Mouse (Mus musculus): ENCODE data around the gene Scnm1. TPM values are rescaled to one million over a fixed set of nuclear protein-coding genes. Genes with fewer than 3 reads are reported as not detected.

Gene Scnm1
- total RNA-seq (2022) = 10 to 100 TPM; 51.4 to 57.8 (median 54.9) TPM

- peak; percentile 92 to 95 for DNase-seq (ENCODE audit: low spot score in 2 of 2)
Measured at GRCm38 (mm10) chr3:95133680-95134101, at the start of gene Scnm1, which contains the start of gene Lysmd1. Gene Scnm1 (minus strand): TSS chr3:95134011. Gene Lysmd1 (plus strand): TSS chr3:95134088.

- DNase-seq (ENCODE audit: low spot score in 2 of 2) = no peak
Measured at GRCm38 (mm10) chr3:95181841-95182240, 48.0 kb upstream of the Scnm1 start.

GRCm38 (mm10) chr3:95179890-95180289, 46.1 kb upstream of the Scnm1 start:
- DNase-seq (ENCODE audit: low spot score in 2 of 2) = no peak

GRCm38 (mm10) chr3:95178948-95179347, 45.1 kb upstream of the Scnm1 start:
- no peak for DNase-seq (ENCODE audit: low spot score in 2 of 2)

GRCm38 (mm10) chr3:95177583-95177982, 43.8 kb upstream of the Scnm1 start:
- no peak for DNase-seq (ENCODE audit: low spot score in 2 of 2)

- DNase-seq (ENCODE audit: low spot score in 2 of 2) = no peak
Measured at GRCm38 (mm10) chr3:95176500-95176899, 42.7 kb upstream of the Scnm1 start.

- DNase-seq (ENCODE audit: low spot score in 2 of 2) = peak; percentile 62 to 69
Measured at GRCm38 (mm10) chr3:95174011-95174592, 40.3 kb upstream of the Scnm1 start.

GRCm38 (mm10) chr3:95173256-95173949, 39.6 kb upstream of the Scnm1 start:
- DNase-seq (ENCODE audit: low spot score in 2 of 2) = no peak

GRCm38 (mm10) chr3:95172526-95173255, 38.9 kb upstream of the Scnm1 start:
- no peak for DNase-seq (ENCODE audit: low spot score in 2 of 2)

GRCm38 (mm10) chr3:95171105-95171504, 37.3 kb upstream of the Scnm1 start:
- no peak for DNase-seq (ENCODE audit: low spot score in 2 of 2)

GRCm38 (mm10) chr3:95169996-95170395, 36.2 kb upstream of the Scnm1 start:
- DNase-seq (ENCODE audit: low spot score in 2 of 2) = no peak

GRCm38 (mm10) chr3:95164840-95165239, 31.0 kb upstream of the Scnm1 start:
- DNase-seq (ENCODE audit: low spot score in 2 of 2) = no peak

GRCm38 (mm10) chr3:95164256-95164550, 30.4 kb upstream of the Scnm1 start:
- DNase-seq (ENCODE audit: low spot score in 2 of 2) = no peak

- DNase-seq (ENCODE audit: low spot score in 2 of 2) = no peak
Measured at GRCm38 (mm10) chr3:95163419-95164255, 29.8 kb upstream of the Scnm1 start.

- DNase-seq (ENCODE audit: low spot score in 2 of 2) = no peak
Measured at GRCm38 (mm10) chr3:95162345-95162628, 28.5 kb upstream of the Scnm1 start.

- DNase-seq (ENCODE audit: low spot score in 2 of 2) = no peak
Measured at GRCm38 (mm10) chr3:95161618-95162344, 28.0 kb upstream of the Scnm1 start.

GRCm38 (mm10) chr3:95161041-95161551, 27.3 kb upstream of the Scnm1 start:
- no peak for DNase-seq (ENCODE audit: low spot score in 2 of 2)

- DNase-seq (ENCODE audit: low spot score in 2 of 2) = peak; percentile 83 to 86
Measured at GRCm38 (mm10) chr3:95159987-95160963, 26.5 kb upstream of the Scnm1 start, which contains the start of gene Sema6c. Gene Sema6c (plus strand): TSS chr3:95160457.

- DNase-seq (ENCODE audit: low spot score in 2 of 2) = no peak
Measured at GRCm38 (mm10) chr3:95159511-95159986, 25.7 kb upstream of the Scnm1 start.

- DNase-seq (ENCODE audit: low spot score in 2 of 2) = no peak
Measured at GRCm38 (mm10) chr3:95153874-95154273, 20.1 kb upstream of the Scnm1 start.

All from layer of hippocampus, adult 8-10 months (tissue).